Mouse (Mus musculus) heart, postnatal 0 days (tissue): Measurements from ENCODE around the gene Ssna1.

Experiments used
- CTCF ChIP-seq: IDR thresholded peaks from 2 replicates; pipeline ENCODE4 v1.5.1; 2016; ENCODE audit warnings: antibody characterized with exemption, control low read depth, low read depth
- EP300 ChIP-seq: IDR thresholded peaks from 2 replicates; pipeline ENCODE4 v1.6.1; 2016; ENCODE audit warnings: antibody characterized with exemption, low read depth

DNA sequence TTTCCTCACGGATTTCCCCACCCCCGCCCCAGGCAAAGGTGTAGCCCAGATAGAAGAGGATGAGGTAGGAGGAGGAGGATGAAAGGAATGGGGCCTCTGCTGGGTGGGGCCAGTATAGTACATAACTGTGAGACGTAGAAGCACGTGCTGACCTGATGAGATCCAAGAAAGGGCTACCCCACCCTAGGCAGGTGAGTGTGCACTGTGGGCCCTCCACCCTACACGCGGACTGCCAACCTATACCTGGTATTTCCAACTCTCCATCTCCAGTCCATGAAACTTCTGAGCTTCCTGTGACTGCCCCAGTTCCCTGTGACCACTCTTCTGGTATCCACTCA lies 30.8 kb downstream of the Ssna1 start:
- TF ChIP-seq CTCF (no peak), EP300 (no peak)
